Mouse (Mus musculus) hindbrain, postnatal 0 days (tissue): ENCODE measurements around the gene Utp6. TPM values are rescaled to one million over a fixed set of nuclear protein-coding genes. Genes with fewer than 3 reads are reported as not detected.

ENCODE experiments used
- ATAC-seq: fragments of 200-750 bp; cut with Nextera tagmentation; 2 replicates; pipeline ENCODE4 v1.8.0; 2017; ENCODE audit warnings: mild to moderate bottlenecking, moderate TSS enrichment, moderate library complexity
- DNase-seq: peaks from one replicate; pipeline ENCODE4 v3.0.0-alpha.2; 2015; ENCODE audit warnings: low spot score
- H3K27ac ChIP-seq: fragments of 300-500 bp; sonication (generic); 2 replicates; pipeline ENCODE4 v1.5.1; 2014; ENCODE audit warnings: mild to moderate bottlenecking
- H3K27me3 ChIP-seq: fragments of 300-500 bp; sonication (generic); 2 replicates; pipeline ENCODE4 v1.6.1; 2014; ENCODE audit warnings: low read length, mixed read lengths; ENCODE audit not compliant: insufficient read depth
- H3K36me3 ChIP-seq: fragments of 300-500 bp; sonication (generic); 2 replicates; pipeline ENCODE4 v1.6.1; 2014; ENCODE audit warnings: low read length, mixed read lengths; ENCODE audit not compliant: insufficient read depth
- H3K4me1 ChIP-seq: fragments of 300-500 bp; sonication (generic); 2 replicates; pipeline ENCODE4 v1.6.1; 2014; ENCODE audit warnings: antibody characterized with exemption, low read length, mixed read lengths; ENCODE audit not compliant: insufficient read depth
- H3K4me2 ChIP-seq: fragments of 300-500 bp; sonication (generic); 2 replicates; pipeline ENCODE4 v1.6.1; 2014; ENCODE audit warnings: low read depth, mild to moderate bottlenecking, low read length, moderate library complexity, mixed read lengths
- H3K4me3 ChIP-seq: fragments of 300-500 bp; sonication (generic); 2 replicates; pipeline ENCODE4 v1.5.1; 2014; ENCODE audit warnings: low read length
- H3K9ac ChIP-seq: fragments of 300-500 bp; sonication (generic); replicated peaks from 2 replicates; pipeline ENCODE4 v1.6.1; 2014; ENCODE audit warnings: mild to moderate bottlenecking, low read length, moderate library complexity, mixed read lengths
- H3K9me3 ChIP-seq: fragments of 300-500 bp; sonication (generic); 2 replicates; pipeline ENCODE4 v1.6.1; 2016; ENCODE audit warnings: low read length, mixed read lengths
- CTCF ChIP-seq: IDR thresholded peaks from 2 replicates; pipeline ENCODE4 v1.5.1; 2016; ENCODE audit warnings: antibody characterized with exemption, control low read depth, low read depth
- WGBS: fragments of 180-500 bp; shearing (Covaris S2); extraction: QIAGEN DNeasy Blood & Tissue Kit; methylation state at CpG from one replicate; pipeline ENCODE4 v1.1.7; 2014; 5-methylcytosine and 5-hydroxymethylcytosine counted together
- polyA plus RNA-seq: library from polyadenylated mRNA; unstranded; fragments of >200 nt; fragmentation: Nextera tagmentation; extraction: Ambion mirVana; gene quantifications from 2 replicates; pipeline ENCODE4 v1.2.1, GENCODE M21; 2015
- total RNA-seq: library from RNA; depleted of rRNA; stranded (reverse); fragments of >200 nt; gene quantifications from 2 replicates; pipeline ENCODE4 v1.2.3, GENCODE M21; 2014

Gene Utp6
- total and polyA plus RNA-seq, 2 experiments from 2014 or later: 17.0 to 29.6 TPM

DNA sequence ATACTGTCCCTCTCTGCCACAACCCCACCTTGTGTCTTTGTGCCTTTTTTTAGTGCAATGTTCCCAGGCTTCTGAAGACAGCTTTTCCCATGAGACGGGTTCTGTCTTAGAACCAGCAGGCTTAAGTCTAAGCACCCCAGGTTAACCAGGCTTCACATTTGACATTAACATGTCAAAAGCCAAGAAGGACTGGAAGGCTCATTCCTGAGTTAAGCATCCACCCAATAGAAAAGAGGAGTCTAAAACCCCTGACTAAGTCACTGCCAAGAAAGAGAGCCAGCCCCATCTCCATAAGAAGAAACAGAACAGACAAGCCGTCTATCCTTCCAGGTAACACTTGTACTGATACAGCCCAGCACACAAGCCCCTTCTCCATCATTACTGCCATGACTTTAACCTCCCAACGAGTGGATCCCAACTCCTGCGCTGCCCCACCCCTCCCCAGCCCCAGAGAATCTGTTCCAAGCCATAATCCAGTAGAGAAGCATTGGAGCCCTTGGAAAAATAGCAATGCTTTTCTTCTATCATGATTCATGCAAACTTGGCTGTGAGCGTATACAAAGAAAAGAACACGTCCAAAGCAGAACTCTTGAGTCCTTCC is 59.2 kb downstream of the Utp6 start:
- ATAC-seq (no peak), DNase-seq (no peak)
- H3K9ac ChIP-seq: no peak overlapping the region
- no peaks in the 10 kb centered on the region for H3K9me3 ChIP-seq
- H3K36me3 ChIP-seq: no peaks in the 10 kb centered on the region
- H3K4me3 ChIP-seq: no peak overlapping the region
- H3K4me1 ChIP-seq: no peaks in the 10 kb centered on the region
- WGBS: 83% methylated on average over 6 of the region's 6 CpGs
- no peak overlapping the region for H3K4me2 ChIP-seq
- H3K27me3 ChIP-seq: no peaks in the 10 kb centered on the region
- no peak overlapping the region for H3K27ac ChIP-seq
- no peak for TF ChIP-seq CTCF

DNA sequence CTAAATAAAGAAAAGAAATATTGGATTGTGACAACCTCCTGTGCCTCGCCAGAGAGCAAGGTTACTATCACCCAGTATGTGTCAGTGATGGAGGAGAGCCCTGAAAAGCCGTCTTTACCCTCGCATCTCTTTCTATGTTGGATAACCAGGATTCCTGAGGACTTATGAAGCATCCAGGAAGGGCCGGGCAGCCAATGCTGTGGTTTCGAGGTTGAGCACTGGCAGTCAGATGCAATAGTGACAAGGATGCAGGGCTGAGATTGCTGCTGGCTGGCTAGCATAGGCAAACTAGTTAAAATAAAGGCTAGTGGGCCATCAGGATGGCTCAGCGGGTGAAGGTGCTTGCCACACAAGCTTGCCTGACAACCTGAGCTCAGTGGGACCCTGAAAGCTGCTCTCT is 61.0 kb downstream of the Utp6 start:
- Histone ChIP-seq H3K36me3 (no peaks in the 10 kb centered on the region), H3K4me1 (no peaks in the 10 kb centered on the region), H3K9me3 (no peaks in the 10 kb centered on the region), H3K27me3 (no peaks in the 10 kb centered on the region), H3K4me2 (no peak overlapping the region), H3K27ac (no peak overlapping the region), H3K4me3 (no peak overlapping the region), H3K9ac (no peak overlapping the region)
- no peak for DNase-seq
- TF ChIP-seq CTCF: no peak
- ATAC-seq: no peak
- WGBS: 92% methylated on average over 6 of the region's 6 CpGs

DNA sequence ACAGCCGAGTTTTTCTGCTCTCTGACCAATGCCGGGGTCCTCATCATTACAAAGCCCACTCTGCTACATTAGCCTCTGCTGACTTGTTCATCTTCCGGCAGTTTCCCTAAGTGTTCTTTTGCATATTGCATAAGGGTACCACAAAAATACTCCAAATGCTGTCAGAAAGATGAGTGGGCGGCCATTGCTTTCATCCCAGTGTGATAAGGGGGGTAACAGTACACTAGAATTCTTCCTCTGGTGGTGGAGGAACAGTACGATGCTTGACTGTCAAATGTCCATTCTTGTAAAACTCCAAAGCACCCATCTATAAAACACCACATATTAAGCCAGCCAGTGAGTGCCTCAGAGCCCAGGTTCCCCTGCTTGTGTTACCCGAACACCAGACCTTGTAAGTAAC is 69.9 kb downstream of the Utp6 start:
- TF ChIP-seq CTCF: no peak
- Histone ChIP-seq H3K4me3 (no peak overlapping the region), H3K4me2 (no peak overlapping the region), H3K27me3 (no peaks in the 10 kb centered on the region), H3K27ac (no peak overlapping the region), H3K36me3 (no peaks in the 10 kb centered on the region), H3K4me1 (no peaks in the 10 kb centered on the region), H3K9ac (no peak overlapping the region), H3K9me3 (no peaks in the 10 kb centered on the region)
- ATAC-seq (no peak), DNase-seq (no peak)
- WGBS: 93% methylated on average over 6 of the region's 6 CpGs

DNA sequence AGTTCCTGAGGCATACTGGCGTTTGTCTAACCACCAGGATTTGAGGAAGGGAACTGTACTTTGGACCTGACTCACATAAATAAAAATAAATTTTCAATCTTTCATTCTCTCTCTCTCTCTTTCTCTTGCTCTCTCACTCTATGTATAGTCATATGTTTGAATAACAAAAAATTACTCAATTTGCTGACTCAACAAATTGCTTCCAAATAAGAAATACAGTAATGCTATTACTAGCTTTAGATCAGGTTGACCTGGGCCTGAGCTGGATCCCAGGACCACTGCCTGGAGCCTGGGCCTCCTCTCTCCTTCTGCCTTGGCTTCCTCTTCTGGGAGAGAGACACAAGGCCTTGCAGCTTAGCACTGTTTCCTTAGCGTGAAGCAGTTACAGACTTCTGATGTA is 71.4 kb downstream of the Utp6 start:
- WGBS: 77% methylated on average over 2 of the region's 2 CpGs
- no peak for TF ChIP-seq CTCF
- H3K36me3 ChIP-seq: no peaks in the 10 kb centered on the region
- H3K27ac ChIP-seq: no peak overlapping the region
- no peaks in the 10 kb centered on the region for H3K4me1 ChIP-seq
- H3K9ac ChIP-seq: no peak overlapping the region
- no peak overlapping the region for H3K4me3 ChIP-seq
- no peaks in the 10 kb centered on the region for H3K27me3 ChIP-seq
- H3K9me3 ChIP-seq: no peaks in the 10 kb centered on the region
- H3K4me2 ChIP-seq: no peak overlapping the region
- ATAC-seq (no peak), DNase-seq (no peak)

DNA sequence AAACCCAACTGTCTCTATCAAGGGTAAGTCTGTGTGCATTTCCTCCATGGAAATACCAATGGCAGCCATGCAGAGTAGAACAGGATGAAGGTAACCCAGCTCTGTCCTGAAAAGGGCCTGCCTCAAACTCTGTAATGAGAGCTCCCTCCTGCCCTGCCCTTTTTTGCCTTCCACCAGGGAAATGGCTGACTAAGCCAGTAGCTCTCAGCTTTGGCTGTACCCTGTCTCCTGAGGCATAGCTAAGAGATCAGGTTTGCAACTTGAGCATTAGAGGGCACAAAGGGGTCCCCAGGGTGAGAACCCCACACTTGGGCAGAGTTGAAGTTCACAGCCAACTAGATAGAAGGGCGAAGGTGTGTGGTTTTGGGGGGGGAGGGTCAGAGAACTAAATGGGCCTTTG is 75.2 kb downstream of the Utp6 start:
- no peak for DNase-seq
- TF ChIP-seq CTCF: no peak
- no peak overlapping the region for H3K4me2 ChIP-seq
- no peaks in the 10 kb centered on the region for H3K9me3 ChIP-seq
- no peak overlapping the region for H3K9ac ChIP-seq
- no peak for ATAC-seq
- H3K36me3 ChIP-seq: no peaks in the 10 kb centered on the region
- H3K4me1 ChIP-seq: no peaks in the 10 kb centered on the region
- 87% methylated on average over 1 of the region's 1 CpGs for WGBS
- no peak overlapping the region for H3K27ac ChIP-seq
- no peaks in the 10 kb centered on the region for H3K27me3 ChIP-seq
- no peak overlapping the region for H3K4me3 ChIP-seq

DNA sequence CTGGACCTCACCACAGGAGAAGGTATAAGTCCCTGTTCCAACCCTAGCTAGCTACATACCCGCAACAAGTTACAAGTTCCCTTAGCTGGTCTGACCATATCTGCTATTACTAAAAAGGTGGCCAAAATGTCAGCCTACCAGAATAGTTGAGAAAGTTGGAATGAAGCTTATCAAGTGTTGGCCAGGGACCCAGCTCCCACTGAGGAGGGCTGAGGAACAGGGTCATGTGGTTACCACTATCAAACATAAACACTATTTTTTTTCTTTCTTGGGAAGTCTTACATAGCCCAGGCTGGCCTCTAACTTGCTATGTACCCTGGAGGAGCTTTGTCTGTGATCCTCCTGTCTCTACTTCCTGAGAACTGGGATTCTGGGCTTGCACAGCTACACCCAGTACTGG is 75.8 kb downstream of the Utp6 start:
- Histone ChIP-seq H3K4me3 (no peak overlapping the region), H3K27me3 (no peaks in the 10 kb centered on the region), H3K4me1 (no peaks in the 10 kb centered on the region), H3K27ac (no peak overlapping the region), H3K36me3 (no peaks in the 10 kb centered on the region), H3K9ac (no peak overlapping the region), H3K9me3 (no peaks in the 10 kb centered on the region), H3K4me2 (no peak overlapping the region)
- WGBS: 87% methylated on average over 1 of the region's 1 CpGs
- ATAC-seq (no peak), DNase-seq (no peak)
- no peak for TF ChIP-seq CTCF

DNA sequence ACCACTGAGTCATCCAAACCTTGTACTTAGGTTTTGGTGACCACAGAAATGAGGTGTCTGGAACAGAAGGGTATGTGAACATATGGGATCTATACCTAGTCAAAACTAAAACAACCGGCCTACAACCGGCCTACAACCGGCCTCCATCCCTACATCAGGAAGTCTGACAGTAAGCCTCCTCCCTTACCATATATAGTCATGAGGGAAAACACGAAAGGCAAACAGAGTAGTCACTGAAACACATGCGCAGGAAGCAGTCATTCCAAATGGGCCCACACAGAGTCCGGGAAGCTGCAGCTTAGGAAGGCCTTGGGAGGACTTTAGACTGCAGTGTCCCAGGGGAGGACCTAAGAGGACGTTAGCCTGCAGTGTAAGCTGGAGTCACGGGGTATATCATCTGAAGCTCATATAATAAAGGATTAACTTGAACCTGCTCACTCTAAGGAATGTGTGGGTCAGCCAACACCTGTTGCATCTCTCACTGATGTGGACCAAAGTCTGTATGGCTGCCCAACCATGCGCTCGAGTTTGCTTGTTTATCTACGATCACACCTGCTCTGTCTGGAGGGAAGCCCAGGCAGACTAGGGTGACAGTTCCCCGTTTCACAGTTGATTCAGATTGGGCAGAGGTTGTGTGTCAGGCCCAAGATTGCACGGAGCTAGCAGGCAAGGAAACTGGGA is 76.3 kb downstream of the Utp6 start:
- Histone ChIP-seq H3K9me3 (no peaks in the 10 kb centered on the region), H3K27ac (no peak overlapping the region), H3K4me1 (no peaks in the 10 kb centered on the region), H3K4me2 (no peak overlapping the region), H3K27me3 (no peaks in the 10 kb centered on the region), H3K4me3 (no peak overlapping the region), H3K9ac (no peak overlapping the region), H3K36me3 (no peaks in the 10 kb centered on the region)
- no peak for ATAC-seq
- DNase-seq: no peak
- TF ChIP-seq CTCF: no peak
- 78% methylated on average over 13 of the region's 13 CpGs for WGBS
